Mouse (Mus musculus) E14TG2a.4 (cell line): ENCODE measurements at regions not wholly inside any gene's neighbourhood (a gene's known extent, or its start where the extent isn't known, plus 50 kb on each side); places are given as distances from the start of the nearest gene placed in this dataset.

Experiments used
- CTCF ChIP-seq: conservative IDR thresholded peaks from 2 replicates; pipeline ENCODE4 v1.5.1; 2014; ENCODE audit warnings: low read length
- POU5F1 ChIP-seq: IDR thresholded peaks from 2 replicates; pipeline ENCODE4 v1.6.1; 2014; ENCODE audit warnings: low read length, borderline replicate concordance

GRCm38 (mm10) chr11:64200874-64201273 is 121.6 kb upstream of the Cox10 start:
- TF ChIP-seq CTCF (no peak), POU5F1 (no peak)
